In the genomic region with DNA sequence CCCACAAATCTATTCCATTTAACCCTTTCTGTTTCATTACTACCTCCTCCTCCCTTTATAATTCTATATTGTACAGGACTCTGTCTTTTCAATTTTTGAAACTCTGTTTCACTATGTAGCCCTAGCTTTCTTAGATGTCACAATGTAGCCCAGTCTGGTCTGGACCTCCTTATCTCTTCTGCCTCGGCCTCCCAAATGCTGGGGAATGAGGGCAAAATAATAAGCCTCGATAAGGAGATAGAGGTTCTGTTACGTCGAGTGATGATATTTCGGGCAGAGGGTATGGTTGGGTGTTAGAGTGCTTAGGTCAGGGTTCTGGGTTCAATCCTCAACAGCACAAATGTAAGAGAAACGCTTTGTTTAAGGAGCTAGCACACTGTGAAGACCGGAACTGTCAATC, we compare ENCODE assay signal across 26 mouse cellular contexts.
"Had no signal": no experiment of that assay in that cellular context is flagged by ENCODE, and none has a peak within 500 bp of the region (broad histone marks: within the 10 kb centered on the region; RNA-seq: fewer than 3 reads in every experiment).

No protein-coding gene starts in this region.

- H3K4me2 ChIP-seq: heart, embryonic 12.5 days; hindbrain, embryonic 12.5 days; hindbrain, embryonic 14.5 days; intestine, embryonic 15.5 days; limb, embryonic 12.5 days; liver, embryonic 11.5 days; liver, embryonic 13.5 days had no signal

- H3K4me3 ChIP-seq: gastrocnemius, adult 2 months; heart, embryonic 10.5 days; heart, embryonic 12.5 days; hindbrain, embryonic 10.5 days; hindbrain, embryonic 12.5 days; intestine, embryonic 15.5 days; layer of hippocampus, adult 2 months; left cerebral cortex, adult 2 months; limb, embryonic 10.5 days; limb, embryonic 12.5 days; liver, embryonic 13.5 days had no signal

- DNase-seq: gastrocnemius, adult 2 months; gastrocnemius, postnatal 10 days; gastrocnemius, postnatal 25 days; heart, postnatal 10 days; heart, postnatal 4 days; kidney, adult 18-20 months; kidney, adult 8-10 months; kidney, postnatal 10 days; kidney, postnatal 25 days; kidney, postnatal 4 days; liver; liver, embryonic 13.5 days had no signal

- H3K9ac ChIP-seq: heart, embryonic 12.5 days; hindbrain, embryonic 12.5 days; hindbrain, embryonic 14.5 days; intestine, embryonic 15.5 days; limb, embryonic 12.5 days; liver, embryonic 13.5 days had no signal

- H3K36me3 ChIP-seq: heart, embryonic 10.5 days; heart, embryonic 12.5 days; hindbrain, embryonic 10.5 days; hindbrain, embryonic 12.5 days; intestine, embryonic 15.5 days; limb, embryonic 10.5 days; limb, embryonic 12.5 days; liver, embryonic 13.5 days had no signal

- H3K9me3 ChIP-seq: heart, embryonic 10.5 days; heart, embryonic 12.5 days; hindbrain, embryonic 10.5 days; hindbrain, embryonic 12.5 days; intestine, embryonic 15.5 days; limb, embryonic 10.5 days; limb, embryonic 12.5 days; liver, embryonic 13.5 days had no signal

- H3K4me1 ChIP-seq: hindbrain, embryonic 10.5 days; hindbrain, embryonic 12.5 days; intestine, embryonic 15.5 days; limb, embryonic 12.5 days; liver, embryonic 13.5 days had no signal

- ATAC-seq: hindbrain, embryonic 16.5 days; inflammation-experienced regulatory T-cells, adult 6 months; intestine, embryonic 15.5 days; intestine, postnatal 0 days had no signal

- H3K27ac ChIP-seq: gastrocnemius, adult 2 months; heart, embryonic 10.5 days; hindbrain, embryonic 10.5 days; hindbrain, embryonic 12.5 days; hindbrain, embryonic 14.5 days; intestine, embryonic 15.5 days; layer of hippocampus, adult 2 months; left cerebral cortex, adult 2 months; limb, embryonic 10.5 days; limb, embryonic 12.5 days; liver, embryonic 13.5 days had no signal

- H3K27me3 ChIP-seq: heart, embryonic 12.5 days; hindbrain, embryonic 12.5 days; intestine, embryonic 15.5 days; limb, embryonic 12.5 days had no signal
